Mouse (Mus musculus): ENCODE measurements around the gene Emc6.

DNA sequence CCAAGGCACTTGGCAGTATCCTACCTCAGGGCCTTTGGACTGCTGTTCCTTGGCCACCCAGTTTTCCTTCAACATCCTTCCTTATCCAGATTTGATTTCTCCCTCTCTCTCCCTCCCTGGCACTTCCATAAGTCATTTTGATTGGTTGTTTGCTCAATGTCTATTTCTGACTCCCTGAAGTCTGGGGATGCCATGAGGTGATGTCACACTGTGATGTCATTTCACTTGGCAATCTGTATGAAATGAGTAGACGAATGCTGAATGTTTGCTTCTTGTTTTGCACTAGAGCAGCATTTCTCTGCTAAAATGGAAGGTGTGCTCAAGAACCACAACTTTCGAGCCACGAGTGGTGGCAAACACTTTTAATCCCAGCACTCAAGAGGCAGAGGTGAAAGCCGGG, 15.2 kb downstream of the Emc6 start:
- no peak for TF ChIP-seq POLR2A (IDR thresholded peaks at IDR 0.05; ENCODE audit: borderline replicate concordance, extremely low read depth, low read depth, low read length)
- no peak for TF ChIP-seq CTCF (IDR thresholded peaks at IDR 0.05; ENCODE audit: insufficient read depth, low read length)

All from lung, adult 2 months (tissue).